Mouse (Mus musculus) left cerebral cortex, adult 8-10 months (tissue): Measurements from ENCODE around the gene Gramd1b. TPM values are rescaled to one million over a fixed set of nuclear protein-coding genes. Genes with fewer than 3 reads are reported as not detected.

Experiments
- DNase-seq, 2 experiments: peaks; one replicate each; pipeline ENCODE4 v3.0.0; 2022; ENCODE audit warnings: low spot score in 2 of 2
- total RNA-seq, 4 experiments: library from RNA; stranded (reverse); gene quantifications; 2 replicates each; pipeline ENCODE4 v1.2.4; 2022

The Gramd1b gene
- total RNA-seq, 4 experiments from 2014 or later: 125 to 138 (median 137) TPM

- no peak for DNase-seq
Observed at GRCm38 (mm10) chr9:40401818-40402217, 129.4 kb downstream of the Gramd1b start.

- no peak for DNase-seq
Observed at GRCm38 (mm10) chr9:40400854-40401253, 130.3 kb downstream of the Gramd1b start.

GRCm38 (mm10) chr9:40400171-40400570, 131.0 kb downstream of the Gramd1b start:
- DNase-seq: no peak

GRCm38 (mm10) chr9:40399359-40399932, 131.7 kb downstream of the Gramd1b start:
- no peak for DNase-seq

GRCm38 (mm10) chr9:40397471-40398245, 133.5 kb downstream of the Gramd1b start:
- no peak for DNase-seq

GRCm38 (mm10) chr9:40397036-40397435, 134.1 kb downstream of the Gramd1b start:
- DNase-seq: peak in 1 of 2 experiments; percentile 79

- DNase-seq: no peak
Observed at GRCm38 (mm10) chr9:40396171-40396570, 135.0 kb downstream of the Gramd1b start.

GRCm38 (mm10) chr9:40391852-40392695, 139.1 kb downstream of the Gramd1b start:
- peak; percentile 67 to 86 for DNase-seq

GRCm38 (mm10) chr9:40391359-40391758, 139.8 kb downstream of the Gramd1b start:
- no peak for DNase-seq

GRCm38 (mm10) chr9:40390904-40391303, 140.3 kb downstream of the Gramd1b start:
- peak in 1 of 2 experiments; percentile 62 for DNase-seq

GRCm38 (mm10) chr9:40390396-40390760, 140.8 kb downstream of the Gramd1b start:
- no peak for DNase-seq

- no peak for DNase-seq
Observed at GRCm38 (mm10) chr9:40389669-40390395, 141.4 kb downstream of the Gramd1b start.

- no peak for DNase-seq
Observed at GRCm38 (mm10) chr9:40389175-40389574, 142.0 kb downstream of the Gramd1b start.

- no peak for DNase-seq
Observed at GRCm38 (mm10) chr9:40384781-40385180, 146.4 kb downstream of the Gramd1b start.

GRCm38 (mm10) chr9:40382508-40382907, 148.7 kb downstream of the Gramd1b start:
- DNase-seq: no peak

GRCm38 (mm10) chr9:40381416-40382411, 149.5 kb downstream of the Gramd1b start:
- DNase-seq: peak in 1 of 2 experiments; percentile 84

- DNase-seq: no peak
Observed at GRCm38 (mm10) chr9:40376711-40377410, 154.3 kb downstream of the Gramd1b start.

- peak; percentile 66 to 80 for DNase-seq
Observed at GRCm38 (mm10) chr9:40376139-40376541, 155.0 kb downstream of the Gramd1b start.

GRCm38 (mm10) chr9:40375518-40375917, 155.7 kb downstream of the Gramd1b start:
- DNase-seq: no peak
